ENCODE assay signal across 8 mouse cellular contexts in genomic region chr7:16992451-16992807, GRCm38 (mm10). TPM values are rescaled to one million over a fixed set of nuclear protein-coding genes. Genes with fewer than 3 reads are reported as not detected.
DNase-seq lines count a peak whose midpoint lies in the region; ATAC-seq and TF ChIP-seq lines count a peak whose summit lies in the region.

Gene Ccdc8 (plus strand): TSS chr7:16992708.

- TF ChIP-seq POLR2A in lung, adult 2 months (IDR thresholded peaks at IDR 0.05; ENCODE audit: borderline replicate concordance, extremely low read depth, low read depth, low read length), result no peak

- H3K27me3 ChIP-seq in megakaryocyte, embryonic 14.5 days (replicated peaks), result peaks cover 4% of the 10 kb centered on the region
- H3K27me3 ChIP-seq in forebrain, embryonic 14.5 days (replicated peaks; ENCODE audit: control insufficient read depth, insufficient read depth, low read length), result no peaks in the 10 kb centered on the region
- H3K27me3 ChIP-seq in limb, embryonic 12.5 days, result no peaks in the 10 kb centered on the region
- no peaks in the 10 kb centered on the region for H3K27me3 ChIP-seq in stomach, embryonic 15.5 days (replicated peaks)

- DNase-seq in forebrain, embryonic 14.5 days (ENCODE audit: low spot score), result no peak
- no peak for DNase-seq in yolk sac, embryonic 10.5 days (ENCODE audit: low spot score)
- no peak for DNase-seq in layer of hippocampus, adult 18-20 months (ENCODE audit: low spot score in 2 of 2)
- DNase-seq in lung, adult 2 months, result no peak

- peaks cover 17% of the 10 kb centered on the region for H3K36me3 ChIP-seq in megakaryocyte, embryonic 14.5 days (replicated peaks; ENCODE audit: low read length)
- no peaks in the 10 kb centered on the region for H3K36me3 ChIP-seq in forebrain, embryonic 14.5 days (ENCODE audit: control insufficient read depth, insufficient read depth, low read length)
- H3K36me3 ChIP-seq in limb, embryonic 12.5 days, result peaks cover 25% of the 10 kb centered on the region
- H3K36me3 ChIP-seq in stomach, embryonic 15.5 days, result peaks cover 3% of the 10 kb centered on the region

- H3K9ac ChIP-seq in forebrain, embryonic 14.5 days (ENCODE audit: low read length), result peak within 1 kb of the TSS; percentile 69; the same call in 1 of the 2 replicates
- no peak within 1 kb of the TSS for H3K9ac ChIP-seq in limb, embryonic 12.5 days (replicated peaks)
- no peak within 1 kb of the TSS for H3K9ac ChIP-seq in stomach, embryonic 15.5 days

- H3K9me3 ChIP-seq in megakaryocyte, embryonic 14.5 days, result no peaks in the 10 kb centered on the region
- H3K9me3 ChIP-seq in forebrain, embryonic 14.5 days (replicated peaks; ENCODE audit: control insufficient read depth, low read length), result no peaks in the 10 kb centered on the region
- H3K9me3 ChIP-seq in limb, embryonic 12.5 days, result no peaks in the 10 kb centered on the region; the same call in 1 of the 2 replicates
- no peaks in the 10 kb centered on the region for H3K9me3 ChIP-seq in stomach, embryonic 15.5 days

- 97% methylated on average over 5 of the region's 5 CpGs for WGBS in forebrain, embryonic 14.5 days
- WGBS in limb, embryonic 12.5 days, result 96% methylated on average over 5 of the region's 5 CpGs
- 89% methylated on average over 5 of the region's 5 CpGs for WGBS in stomach, embryonic 15.5 days
- 94% methylated on average over 5 of the region's 5 CpGs for WGBS in lung, adult 2 months

- peaks cover 63% of the 10 kb centered on the region for H3K4me1 ChIP-seq in megakaryocyte, embryonic 14.5 days
- peaks cover 25% of the 10 kb centered on the region for H3K4me1 ChIP-seq in forebrain, embryonic 14.5 days (ENCODE audit: control insufficient read depth, insufficient read depth, low read length)
- peaks cover 69% of the 10 kb centered on the region for H3K4me1 ChIP-seq in limb, embryonic 12.5 days (replicated peaks)
- H3K4me1 ChIP-seq in stomach, embryonic 15.5 days, result peaks cover 50% of the 10 kb centered on the region
- H3K4me1 ChIP-seq in lung, adult 2 months (ENCODE audit: control insufficient read depth, insufficient read depth, low read length), result no peaks in the 10 kb centered on the region

- peak within 1 kb of the TSS; percentile 49; the same call in 1 of the 2 replicates for H3K4me2 ChIP-seq in forebrain, embryonic 14.5 days (ENCODE audit: low read length)
- H3K4me2 ChIP-seq in limb, embryonic 12.5 days, result peak within 1 kb of the TSS; percentile 89
- H3K4me2 ChIP-seq in stomach, embryonic 15.5 days, result peak within 1 kb of the TSS; percentile 72

- peak within 1 kb of the TSS; percentile 92 for H3K4me3 ChIP-seq in megakaryocyte, embryonic 14.5 days (replicated peaks)
- peak within 1 kb of the TSS; percentile 39; the same call in 1 of the 2 replicates for H3K4me3 ChIP-seq in forebrain, embryonic 14.5 days (ENCODE audit: low read depth, low read length)
- H3K4me3 ChIP-seq in limb, embryonic 12.5 days (replicated peaks), result peak within 1 kb of the TSS; percentile 73
- H3K4me3 ChIP-seq in stomach, embryonic 15.5 days (replicated peaks), result peak within 1 kb of the TSS; percentile 46
- no peak within 1 kb of the TSS for H3K4me3 ChIP-seq in lung, adult 2 months (replicated peaks; ENCODE audit: extremely low read depth, low read depth, low read length)

- no peak for TF ChIP-seq CTCF in lung, adult 2 months (IDR thresholded peaks at IDR 0.05; ENCODE audit: insufficient read depth, low read length)

- no peak for ATAC-seq in megakaryocyte, adult 5-6 weeks (ENCODE audit: poor library complexity, severe bottlenecking)
- ATAC-seq in forebrain, embryonic 14.5 days, result no peak
- no peak for ATAC-seq in limb, embryonic 12.5 days (ENCODE audit: insufficient number of reproducible peaks, insufficient read depth, low FRiP score, low TSS enrichment, low read depth)
- no peak for ATAC-seq in stomach, embryonic 15.5 days (ENCODE audit: insufficient read depth, low FRiP score, low read depth)

- peak within 1 kb of the TSS; percentile 68 for H3K27ac ChIP-seq in forebrain, embryonic 14.5 days (ENCODE audit: low read depth, low read length)
- H3K27ac ChIP-seq in limb, embryonic 12.5 days, result peak within 1 kb of the TSS; percentile 95
- peak within 1 kb of the TSS; percentile 93 for H3K27ac ChIP-seq in stomach, embryonic 15.5 days

RNA-seq across cellular contexts. Expression of gene Ccdc8, which starts in this region (rescaled TPM):
- 2.9 and 5.3 TPM in 2 replicates for polyA plus RNA-seq in megakaryocyte, embryonic 14.5 days (2012; ENCODE audit: insufficient read depth, low replicate concordance)
- total RNA-seq in megakaryocyte, adult 5-6 weeks (2015), result 0.02 and 0.07 TPM in 2 replicates
- total RNA-seq in megakaryocyte, adult 5-6 weeks (2017), result 0.40 and 0.69 TPM in 2 replicates
- 3.4 and 3.7 TPM in 2 replicates for polyA plus RNA-seq in forebrain, embryonic 14.5 days (2014; fragmentation: Nextera tagmentation; extraction: Ambion mirVana)
- polyA plus RNA-seq in limb, embryonic 12.5 days (2016; fragmentation: Nextera tagmentation; extraction: Ambion mirVana), result 22.1 and 35.2 TPM in 2 replicates
- 29.4 and 33.3 TPM in 2 replicates for polyA plus RNA-seq in stomach, embryonic 15.5 days (2015; fragmentation: Nextera tagmentation; extraction: Ambion mirVana)
- total RNA-seq in layer of hippocampus, adult 18-20 months (2021), result 1 to 10 TPM; 1.8 to 2.1 TPM
- 4.1 and 5.2 TPM in 2 replicates for polyA plus RNA-seq in lung, adult 2 months (2012; rRNA removed)
